Mouse (Mus musculus) urinary bladder, postnatal 14 days (tissue): ENCODE results near the gene Cdcp1.
A peak's percentile ranks its signal among the peaks of the same experiment; 100 is the strongest.

ENCODE experiments used
- DNase-seq: peaks from one replicate; pipeline ENCODE4 v3.0.0; 2021; ENCODE audit warnings: low spot score

The Cdcp1 gene

GRCm38 (mm10) chr9:123215621-123216440, at the start of gene Cdcp1:
TSS of gene Cdcp1 (minus strand) at chr9:123216038.
- peak; percentile 70 for DNase-seq

DNA sequence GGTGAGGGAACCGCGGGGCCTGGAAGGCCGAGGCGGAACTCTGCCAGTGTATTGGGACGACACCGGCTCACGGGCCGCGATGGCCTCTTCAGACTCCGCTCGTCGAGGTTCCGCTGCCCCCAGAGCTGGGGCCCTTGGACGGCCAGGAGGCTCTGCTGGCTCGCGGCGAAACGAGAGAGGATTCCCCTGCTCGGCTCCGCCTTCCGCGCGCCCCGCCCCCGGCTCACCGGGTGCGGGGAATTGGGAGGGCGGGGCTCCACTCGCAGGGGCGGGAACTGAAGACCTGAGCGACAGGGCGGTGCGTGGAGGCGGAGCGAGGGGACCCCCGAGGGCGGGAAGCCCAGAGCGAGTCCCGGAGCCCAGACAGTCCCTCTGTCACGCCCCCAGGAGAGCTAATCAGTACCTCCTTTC, 44.8 kb upstream of the Cdcp1 start, which contains the start of gene Tmem158:
Tmem158 (minus strand) TSS at position 154 of the 411 bp plus-strand sequence.
- DNase-seq = peak; percentile 88

GRCm38 (mm10) chr9:123259896-123260610, 44.2 kb upstream of the Cdcp1 start:
- no peak for DNase-seq

DNA sequence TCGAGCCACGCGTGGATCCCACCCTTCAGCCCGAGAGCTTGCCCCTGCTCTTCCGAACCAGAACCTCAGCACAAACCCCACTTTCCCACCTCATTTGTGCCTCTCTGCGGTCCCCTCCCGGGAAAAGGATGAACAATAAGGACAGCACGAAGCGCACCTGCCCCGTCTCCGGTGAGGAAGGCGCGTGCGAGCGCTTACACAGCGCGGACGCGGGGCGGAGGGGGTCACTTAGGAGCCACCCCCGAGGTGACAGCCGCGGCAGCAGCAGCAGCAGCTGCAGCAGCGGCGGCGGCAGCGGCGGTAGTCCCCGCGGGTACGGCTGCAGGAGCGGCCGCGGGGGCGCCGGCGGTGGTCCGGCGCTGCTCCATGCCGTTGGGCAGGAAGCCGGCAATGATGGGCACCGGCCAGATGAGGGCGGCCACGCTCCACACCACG, 43.6 kb upstream of the Cdcp1 start:
- peak; percentile 83 for DNase-seq

DNA sequence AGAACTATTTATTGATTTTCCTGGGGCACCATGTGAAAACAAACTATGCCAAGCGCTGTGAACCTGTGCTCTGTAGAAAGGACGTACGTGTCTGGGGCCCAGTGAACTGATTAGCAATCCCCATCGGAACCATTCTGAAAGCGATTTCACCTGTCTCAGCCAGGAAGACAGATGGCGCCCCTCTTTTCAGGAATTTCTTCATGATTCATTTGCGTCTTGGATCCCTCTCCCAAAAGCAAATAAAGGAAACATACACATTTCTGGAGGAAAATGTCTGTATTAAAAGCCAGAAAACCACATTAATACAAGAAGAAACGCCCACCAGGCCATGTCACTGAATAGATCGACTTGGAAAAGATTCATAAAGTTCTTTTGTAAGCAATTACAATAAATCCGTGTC, 43.0 kb upstream of the Cdcp1 start:
- DNase-seq = no peak

DNA sequence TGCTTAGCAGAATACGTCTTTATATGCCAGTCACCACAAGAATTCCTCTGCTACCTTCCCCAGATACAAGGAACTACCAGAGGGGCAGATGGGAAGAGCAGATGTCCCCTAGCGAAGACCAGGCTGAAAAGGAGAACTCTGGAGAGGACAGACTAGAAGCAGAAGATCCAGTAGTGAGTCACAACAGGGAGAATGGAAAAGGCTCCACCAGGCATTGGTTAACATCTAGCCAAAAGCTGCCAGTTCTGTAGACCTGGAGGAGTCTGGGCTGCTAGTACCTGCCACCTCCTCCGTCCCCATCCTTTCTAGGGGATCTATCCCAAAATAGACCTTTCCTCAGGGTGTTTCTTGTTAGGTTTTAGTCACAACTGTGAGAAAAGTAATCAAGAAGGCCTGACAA, 39.9 kb upstream of the Cdcp1 start:
- no peak for DNase-seq

DNA sequence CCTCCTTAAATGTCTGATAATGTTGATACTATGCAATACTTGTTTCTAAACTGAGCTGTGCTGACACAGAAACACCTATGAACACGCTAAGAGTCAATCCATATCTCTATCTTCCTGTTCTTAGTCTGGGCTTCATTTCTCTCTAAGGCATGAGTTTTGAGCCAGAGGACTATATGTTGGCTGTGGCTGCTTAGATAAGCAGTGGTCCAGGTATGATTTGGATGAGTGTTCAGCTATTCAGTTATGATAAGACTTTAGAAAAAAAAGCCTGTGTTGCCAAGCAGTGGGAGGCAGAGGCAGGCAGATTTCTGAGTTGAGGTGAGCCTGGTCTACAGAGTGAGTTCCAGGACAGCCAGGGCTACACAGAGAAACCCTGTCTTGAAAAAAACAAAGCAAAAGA, 32.2 kb upstream of the Cdcp1 start:
- no peak for DNase-seq

DNA sequence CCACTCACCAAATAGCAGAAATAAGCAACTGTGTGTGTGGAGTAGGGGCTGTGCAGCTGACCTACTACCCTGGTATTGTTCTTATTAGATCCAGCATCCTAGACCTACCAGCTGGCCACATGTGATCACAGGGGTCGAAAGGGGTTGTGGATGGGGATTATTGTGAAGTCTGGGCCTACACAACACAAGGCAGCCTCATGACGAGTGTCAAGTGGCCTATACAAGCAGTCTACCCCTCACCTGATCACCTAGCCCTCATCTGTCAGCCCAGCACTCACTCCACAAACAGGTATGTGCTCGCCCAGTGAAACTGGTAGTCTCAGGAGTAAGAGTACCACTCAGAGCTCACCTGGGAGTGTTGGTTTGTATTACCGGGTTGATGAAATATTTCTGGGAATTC, 29.3 kb upstream of the Cdcp1 start:
- no peak for DNase-seq

DNA sequence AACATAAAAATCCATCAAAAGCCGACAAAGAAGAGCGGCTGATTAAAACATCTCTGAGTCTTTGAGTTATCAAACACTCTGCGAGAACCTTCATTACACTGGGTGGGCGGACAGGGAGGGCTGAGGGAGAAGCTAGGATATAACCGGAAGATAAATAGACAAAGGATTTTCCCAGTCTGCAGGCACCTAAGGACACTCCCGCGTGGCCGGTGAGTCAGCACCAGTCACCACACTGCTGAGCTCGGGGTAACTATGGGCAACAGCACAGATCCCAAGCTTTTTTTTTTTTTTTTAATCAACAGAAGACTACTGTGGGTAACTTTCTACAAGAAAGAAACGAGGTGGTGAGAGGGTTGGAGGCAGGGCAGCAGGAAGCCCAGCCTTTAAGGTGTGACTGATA, 28.1 kb upstream of the Cdcp1 start:
- peak; percentile 30 for DNase-seq

DNA sequence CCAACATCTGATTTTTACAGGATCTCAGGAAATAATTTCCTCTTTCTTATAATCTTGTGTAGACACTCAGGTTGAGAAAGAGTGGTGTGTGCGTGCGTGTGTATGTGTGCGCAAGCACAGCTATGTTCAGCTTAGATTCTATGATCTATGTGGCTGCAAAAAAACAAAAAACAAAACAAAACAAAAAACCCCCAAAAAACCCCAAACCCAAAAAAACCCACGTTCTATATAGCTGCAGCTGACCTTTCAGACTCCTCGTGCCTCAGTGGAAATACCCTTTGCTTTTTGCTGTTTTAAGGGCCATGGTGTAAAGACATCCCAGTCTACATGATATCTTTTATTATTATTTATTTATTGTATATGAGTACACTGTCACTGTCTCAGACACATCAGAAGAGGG, 25.4 kb upstream of the Cdcp1 start:
- no peak for DNase-seq

DNA sequence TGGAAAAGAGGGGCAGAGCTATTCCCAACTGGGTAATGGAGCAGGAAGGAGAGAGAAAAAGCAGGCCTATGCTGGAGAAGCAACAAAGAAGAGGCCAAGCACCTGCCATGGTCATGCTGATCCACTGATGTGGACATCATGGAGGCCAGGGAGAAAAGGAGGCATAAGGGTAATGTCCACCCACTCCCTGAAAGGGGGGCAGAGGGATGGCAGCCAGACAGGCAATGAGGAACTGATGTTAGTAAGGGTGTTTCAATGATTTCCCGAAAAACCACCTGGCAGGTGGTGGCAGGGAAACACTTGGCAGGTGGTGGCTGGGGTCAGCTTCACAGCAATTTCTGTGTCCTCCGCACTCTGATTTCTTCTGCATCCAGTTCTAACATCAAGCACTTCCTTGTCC, 24.9 kb upstream of the Cdcp1 start:
- no peak for DNase-seq

GRCm38 (mm10) chr9:123240271-123240670, 24.4 kb upstream of the Cdcp1 start:
- no peak for DNase-seq

- no peak for DNase-seq
Measured at GRCm38 (mm10) chr9:123239651-123240050, 23.8 kb upstream of the Cdcp1 start.

GRCm38 (mm10) chr9:123238256-123239045, 22.6 kb upstream of the Cdcp1 start:
- no peak for DNase-seq

GRCm38 (mm10) chr9:123237739-123238138, 21.9 kb upstream of the Cdcp1 start:
- DNase-seq = peak; percentile 68

GRCm38 (mm10) chr9:123235621-123236020, 19.8 kb upstream of the Cdcp1 start:
- no peak for DNase-seq

GRCm38 (mm10) chr9:123229826-123230225, 14.0 kb upstream of the Cdcp1 start:
- no peak for DNase-seq

GRCm38 (mm10) chr9:123228671-123229070, 12.8 kb upstream of the Cdcp1 start:
- DNase-seq = no peak

GRCm38 (mm10) chr9:123227106-123227750, 11.4 kb upstream of the Cdcp1 start:
- no peak for DNase-seq

DNA sequence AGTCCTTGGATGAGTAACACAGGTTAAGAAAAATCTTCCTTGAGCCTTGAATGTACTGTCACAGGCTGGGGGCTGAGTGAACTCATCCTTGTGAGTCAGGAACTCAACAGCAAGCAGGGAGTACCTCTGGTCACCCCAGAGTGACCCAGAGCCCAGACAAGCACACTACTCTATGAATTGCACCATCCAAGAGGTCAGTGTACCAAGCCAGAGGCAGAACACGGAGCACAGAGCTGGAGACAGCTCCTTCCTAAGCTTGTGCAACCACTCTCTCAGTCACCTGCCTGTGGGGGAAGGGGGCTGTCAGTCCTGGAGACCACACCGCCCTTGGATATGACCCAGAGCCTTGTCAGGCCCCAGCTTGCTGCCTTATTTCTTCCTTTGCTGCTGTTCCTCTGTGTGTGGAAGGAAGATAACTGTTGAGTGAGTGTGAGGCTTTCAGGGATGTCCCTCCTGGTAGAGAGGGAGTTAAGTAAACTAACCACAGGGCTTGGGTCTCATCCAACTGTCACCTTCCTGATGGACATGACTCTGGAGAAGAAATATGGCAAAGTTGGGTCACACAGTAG, 9.1 kb upstream of the Cdcp1 start:
- DNase-seq = no peak

GRCm38 (mm10) chr9:123219826-123220225, 4.0 kb upstream of the Cdcp1 start:
- no peak for DNase-seq

- no peak for DNase-seq
Measured at GRCm38 (mm10) chr9:123213371-123213770, 2.5 kb downstream of the Cdcp1 start.
